Mouse (Mus musculus) liver, postnatal 0 days (tissue): Measurements from ENCODE around the gene Eef1akmt2. TPM values are rescaled to one million over a fixed set of nuclear protein-coding genes. Genes with fewer than 3 reads are reported as not detected.

ENCODE experiments used
- ATAC-seq: fragments of 200-750 bp; cut with Nextera tagmentation; 2 replicates; pipeline ENCODE4 v1.8.0; 2017; ENCODE audit warnings: mild to moderate bottlenecking, moderate library complexity
- DNase-seq: peaks from one replicate; pipeline ENCODE4 v3.0.0-alpha.2; 2016
- H3K27ac ChIP-seq: fragments of 300-500 bp; sonication (generic); 2 replicates; pipeline ENCODE4 v1.5.1; 2014; ENCODE audit warnings: antibody characterized with exemption, moderate library complexity, mild to moderate bottlenecking, low read depth
- H3K27me3 ChIP-seq: fragments of 300-500 bp; sonication (generic); 2 replicates; pipeline ENCODE4 v1.6.1; 2014; ENCODE audit warnings: low read length, control low read depth, mixed read lengths; ENCODE audit not compliant: insufficient read depth
- H3K36me3 ChIP-seq: fragments of 300-500 bp; sonication (generic); replicated peaks from 2 replicates; pipeline ENCODE4 v1.6.1; 2014; ENCODE audit warnings: mild to moderate bottlenecking, control low read depth, low read length, moderate library complexity, mixed read lengths; ENCODE audit not compliant: insufficient read depth
- H3K4me1 ChIP-seq: fragments of 300-500 bp; sonication (generic); 2 replicates; pipeline ENCODE4 v1.6.1; 2014; ENCODE audit warnings: antibody characterized with exemption, mild to moderate bottlenecking, control low read depth; ENCODE audit not compliant: insufficient read depth
- H3K4me2 ChIP-seq: fragments of 300-500 bp; sonication (generic); 2 replicates; pipeline ENCODE4 v1.6.1; 2014; ENCODE audit warnings: low read depth, mild to moderate bottlenecking, low read length, moderate library complexity, mixed read lengths
- H3K4me3 ChIP-seq: fragments of 300-500 bp; sonication (generic); 2 replicates; pipeline ENCODE4 v1.5.1; 2014; ENCODE audit warnings: low read depth, low read length
- H3K9ac ChIP-seq: fragments of 300-500 bp; sonication (generic); replicated peaks from 2 replicates; pipeline ENCODE4 v1.6.1; 2014; ENCODE audit warnings: mild to moderate bottlenecking, moderate library complexity
- H3K9me3 ChIP-seq: fragments of 300-500 bp; sonication (generic); 2 replicates; pipeline ENCODE4 v1.6.1; 2016; ENCODE audit warnings: mild to moderate bottlenecking, control low read depth, low read length, mixed read lengths
- CTCF ChIP-seq: sonication (generic); IDR thresholded peaks from 2 replicates; pipeline ENCODE4 v1.5.1; 2016; ENCODE audit warnings: antibody characterized with exemption, low read depth
- EP300 ChIP-seq: IDR thresholded peaks from 2 replicates; pipeline ENCODE4 v1.6.1; 2016; ENCODE audit warnings: antibody characterized with exemption, low read depth, mild to moderate bottlenecking
- WGBS: fragments of 180-500 bp; shearing (Covaris S2); extraction: QIAGEN DNeasy Blood & Tissue Kit; methylation state at CpG from one replicate; pipeline ENCODE4 v1.1.7; 2014; ENCODE audit not compliant: insufficient replicate concordance; 5-methylcytosine and 5-hydroxymethylcytosine counted together
- polyA plus RNA-seq: library from polyadenylated mRNA; unstranded; fragments of >200 nt; fragmentation: Nextera tagmentation; extraction: Ambion mirVana; gene quantifications from 2 replicates; pipeline ENCODE4 v1.2.1, GENCODE M21; 2015

The Eef1akmt2 gene
- polyA plus RNA-seq, 1 experiment from 2014 or later: 14.1 TPM

GRCm38 (mm10) chr7:132893336-132893735, 40.9 kb upstream of the Eef1akmt2 start:
- ATAC-seq (no peak), DNase-seq (no peak)
- no peak overlapping the region for H3K9ac ChIP-seq
- H3K4me3 ChIP-seq: no peak overlapping the region
- H3K9me3 ChIP-seq: no peaks in the 10 kb centered on the region
- H3K27ac ChIP-seq: no peak overlapping the region
- WGBS: 83% methylated on average over 1 of the region's 1 CpGs
- no peaks in the 10 kb centered on the region for H3K27me3 ChIP-seq
- H3K4me2 ChIP-seq: no peak overlapping the region
- H3K4me1 ChIP-seq: peaks cover 3% of the 10 kb centered on the region; the same call in 1 of the 2 replicates
- TF ChIP-seq EP300: no peak
- TF ChIP-seq CTCF: no peak
- H3K36me3 ChIP-seq: no peaks in the 10 kb centered on the region

- Histone ChIP-seq H3K27me3 (no peaks in the 10 kb centered on the region), H3K27ac (no peak overlapping the region), H3K4me1 (peaks cover 7% of the 10 kb centered on the region), H3K4me2 (no peak overlapping the region), H3K9ac (no peak overlapping the region), H3K36me3 (no peaks in the 10 kb centered on the region), H3K9me3 (no peaks in the 10 kb centered on the region), H3K4me3 (no peak overlapping the region)
- TF ChIP-seq CTCF (no peak), EP300 (no peak)
- ATAC-seq: no peak
- WGBS: 63% methylated on average over 7 of the region's 7 CpGs
- DNase-seq: no peak
These were observed 40.3 kb upstream of the Eef1akmt2 start for GRCm38 (mm10) chr7:132892806-132893205.

GRCm38 (mm10) chr7:132892311-132892661, 39.8 kb upstream of the Eef1akmt2 start:
- DNase-seq (no peak), ATAC-seq (no peak)
- no peak overlapping the region for H3K27ac ChIP-seq
- H3K9me3 ChIP-seq: no peaks in the 10 kb centered on the region
- WGBS: 55% methylated on average over 4 of the region's 4 CpGs
- no peaks in the 10 kb centered on the region for H3K27me3 ChIP-seq
- H3K4me3 ChIP-seq: no peak overlapping the region
- no peak overlapping the region for H3K4me2 ChIP-seq
- H3K36me3 ChIP-seq: no peaks in the 10 kb centered on the region
- TF ChIP-seq EP300 (no peak), CTCF (no peak)
- peaks cover 11% of the 10 kb centered on the region for H3K4me1 ChIP-seq
- no peak overlapping the region for H3K9ac ChIP-seq

GRCm38 (mm10) chr7:132891561-132892310, 39.3 kb upstream of the Eef1akmt2 start:
- no peak overlapping the region for H3K27ac ChIP-seq
- no peak overlapping the region for H3K9ac ChIP-seq
- peaks cover 14% of the 10 kb centered on the region for H3K4me1 ChIP-seq
- no peak for DNase-seq
- no peak for ATAC-seq
- no peak overlapping the region for H3K4me2 ChIP-seq
- no peaks in the 10 kb centered on the region for H3K27me3 ChIP-seq
- TF ChIP-seq CTCF (no peak), EP300 (no peak)
- no peaks in the 10 kb centered on the region for H3K36me3 ChIP-seq
- 91% methylated on average over 5 of the region's 5 CpGs for WGBS
- no peaks in the 10 kb centered on the region for H3K9me3 ChIP-seq
- no peak overlapping the region for H3K4me3 ChIP-seq

- Histone ChIP-seq H3K27me3 (no peaks in the 10 kb centered on the region), H3K4me1 (peaks cover 14% of the 10 kb centered on the region), H3K36me3 (no peaks in the 10 kb centered on the region), H3K9me3 (no peaks in the 10 kb centered on the region), H3K9ac (no peak overlapping the region), H3K27ac (no peak overlapping the region), H3K4me3 (no peak overlapping the region), H3K4me2 (no peak overlapping the region)
- TF ChIP-seq CTCF: no peak
- TF ChIP-seq EP300: no peak
- WGBS: 89% methylated on average over 5 of the region's 5 CpGs
- no peak for ATAC-seq
- DNase-seq: no peak
These were observed 37.7 kb upstream of the Eef1akmt2 start for GRCm38 (mm10) chr7:132890201-132890600.

- no peak overlapping the region for H3K27ac ChIP-seq
- no peaks in the 10 kb centered on the region for H3K9me3 ChIP-seq
- H3K36me3 ChIP-seq: peaks cover 4% of the 10 kb centered on the region; the same call in 1 of the 2 replicates
- 93% methylated on average over 8 of the region's 8 CpGs for WGBS
- H3K27me3 ChIP-seq: no peaks in the 10 kb centered on the region
- DNase-seq (no peak), ATAC-seq (no peak)
- peaks cover 14% of the 10 kb centered on the region for H3K4me1 ChIP-seq
- H3K9ac ChIP-seq: no peak overlapping the region
- H3K4me2 ChIP-seq: no peak overlapping the region
- TF ChIP-seq CTCF (no peak), EP300 (no peak)
- H3K4me3 ChIP-seq: no peak overlapping the region
These were observed 37.2 kb upstream of the Eef1akmt2 start for GRCm38 (mm10) chr7:132889691-132890090.
